Mouse (Mus musculus) spleen, adult 12 weeks (tissue): ENCODE results near the gene Rnf39.
"Not testable (repeated sequence)": the region's sequence is repeated elsewhere in the genome, so short reads cannot be mapped to it uniquely, and the experiment has no call there.

Source experiments
- DNase-seq: peaks from one replicate; pipeline ENCODE4 v3.0.0; 2022; ENCODE audit warnings: low spot score

The Rnf39 gene

GRCm38 (mm10) chr17:36982253-36983155 is 39.8 kb downstream of the Rnf39 start:
- DNase-seq: no peak

DNA sequence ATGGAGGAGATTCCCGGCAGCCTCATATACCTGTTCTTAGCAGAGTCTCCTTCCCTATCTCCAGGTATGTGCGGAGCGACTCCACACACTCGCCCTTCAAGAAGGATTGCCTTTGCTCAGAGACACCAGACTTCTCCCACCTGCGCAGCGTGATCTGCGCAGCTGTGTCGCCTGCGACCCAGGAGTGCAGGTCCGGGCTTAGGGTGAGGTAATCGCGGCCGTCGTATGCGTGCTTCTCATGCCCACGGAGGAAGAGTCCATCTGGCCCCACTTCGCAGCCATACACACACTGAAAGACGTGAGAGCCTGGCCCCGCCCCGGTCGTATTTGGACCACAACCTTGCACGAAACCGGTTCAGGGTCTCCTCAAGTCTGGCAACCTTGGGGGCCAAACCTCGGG is 45.8 kb downstream of the Rnf39 start:
- no peak for DNase-seq

DNA sequence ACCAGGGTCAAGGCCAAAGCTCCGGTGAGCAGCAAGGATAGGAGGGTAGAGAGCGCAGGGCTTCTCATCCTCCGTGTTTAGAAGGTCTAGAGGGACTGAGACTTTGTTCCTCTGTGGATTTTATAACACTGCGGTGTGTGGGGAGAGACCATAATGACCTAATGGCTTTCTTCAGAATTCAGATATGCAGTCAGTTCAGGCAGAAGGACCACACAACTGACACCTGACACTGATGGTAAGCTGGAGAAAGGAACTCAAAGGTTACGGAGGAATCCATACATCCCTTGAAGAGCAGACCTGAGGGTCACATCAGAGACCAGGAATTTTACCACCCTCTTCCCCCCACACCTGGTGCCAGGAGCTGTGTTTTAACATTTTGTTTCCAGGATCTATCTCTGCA is 46.7 kb downstream of the Rnf39 start, which contains the start of gene H2-M5:
Gene H2-M5, minus strand, starts transcription at position 101 of the 400 bp plus-strand sequence.
- DNase-seq: no peak

DNA sequence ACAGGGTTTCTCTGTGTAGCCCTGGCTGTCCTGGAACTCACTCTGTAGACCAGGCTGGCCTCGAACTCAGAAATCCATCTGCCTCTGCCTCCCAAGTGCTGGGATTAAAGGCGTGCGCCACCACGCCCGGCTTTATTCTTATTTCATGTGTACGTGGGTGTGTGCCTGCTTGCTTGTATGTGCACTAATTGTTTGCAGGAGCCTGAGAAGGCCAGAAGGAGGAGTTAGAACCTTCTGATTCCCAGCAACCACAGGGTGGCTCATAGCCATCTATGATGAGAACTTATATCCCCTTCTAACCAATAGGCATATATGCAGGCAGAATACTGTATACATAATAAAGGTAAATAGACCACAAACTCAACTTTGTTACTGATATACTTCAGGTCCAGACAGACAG is 47.9 kb downstream of the Rnf39 start:
- not testable (repeated sequence) for DNase-seq

- no peak for DNase-seq
Observed at GRCm38 (mm10) chr17:36992336-36993104, 49.8 kb downstream of the Rnf39 start.

DNA sequence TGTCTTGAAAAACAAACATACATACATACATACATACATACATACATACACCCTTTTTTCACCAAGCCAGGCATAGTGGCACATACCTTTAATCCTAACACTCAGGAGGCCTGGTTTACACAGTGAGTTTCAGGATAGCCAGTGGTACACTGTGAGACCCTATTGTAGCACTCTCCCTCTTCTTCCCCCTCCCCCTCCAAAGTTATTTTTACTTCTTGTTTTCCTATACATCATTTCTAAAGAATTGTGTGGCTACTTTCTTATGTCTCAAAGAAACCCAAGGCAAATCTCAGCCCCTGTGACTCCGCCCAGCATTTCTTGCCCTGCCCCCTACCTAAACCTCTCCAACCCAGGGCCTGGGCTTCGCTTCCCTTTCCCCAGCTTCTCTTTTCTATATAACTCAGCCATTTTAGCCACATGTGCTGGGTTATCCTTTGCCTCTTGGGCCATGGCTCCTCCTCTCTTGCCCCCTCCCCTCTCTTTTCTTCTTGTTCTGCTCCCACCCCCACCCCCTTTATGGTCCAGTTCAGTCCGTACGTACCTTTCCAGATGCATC is 51.1 kb downstream of the Rnf39 start:
- DNase-seq: no peak

- DNase-seq: no peak
Observed at GRCm38 (mm10) chr17:36994528-36994927, 51.8 kb downstream of the Rnf39 start.

DNA sequence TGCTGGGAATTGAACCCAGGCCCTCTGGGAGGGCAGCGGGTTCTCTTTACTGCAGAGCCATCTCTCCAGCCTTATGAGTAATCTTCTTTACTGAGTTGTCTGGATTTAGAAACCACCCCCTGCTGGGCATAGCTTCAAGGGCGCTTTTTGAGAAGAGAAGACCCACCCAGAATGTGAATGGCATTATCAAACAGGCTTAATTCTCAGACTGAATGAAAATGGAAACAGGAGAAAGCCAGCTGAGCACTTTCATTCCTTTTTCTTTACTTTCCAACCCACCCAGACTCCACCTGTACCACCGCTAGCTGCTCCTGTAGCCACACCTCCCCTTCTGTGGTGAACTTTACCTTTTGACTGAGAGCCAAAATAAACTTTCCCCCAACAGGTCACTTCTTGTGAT is 52.7 kb downstream of the Rnf39 start:
- DNase-seq: no peak

DNA sequence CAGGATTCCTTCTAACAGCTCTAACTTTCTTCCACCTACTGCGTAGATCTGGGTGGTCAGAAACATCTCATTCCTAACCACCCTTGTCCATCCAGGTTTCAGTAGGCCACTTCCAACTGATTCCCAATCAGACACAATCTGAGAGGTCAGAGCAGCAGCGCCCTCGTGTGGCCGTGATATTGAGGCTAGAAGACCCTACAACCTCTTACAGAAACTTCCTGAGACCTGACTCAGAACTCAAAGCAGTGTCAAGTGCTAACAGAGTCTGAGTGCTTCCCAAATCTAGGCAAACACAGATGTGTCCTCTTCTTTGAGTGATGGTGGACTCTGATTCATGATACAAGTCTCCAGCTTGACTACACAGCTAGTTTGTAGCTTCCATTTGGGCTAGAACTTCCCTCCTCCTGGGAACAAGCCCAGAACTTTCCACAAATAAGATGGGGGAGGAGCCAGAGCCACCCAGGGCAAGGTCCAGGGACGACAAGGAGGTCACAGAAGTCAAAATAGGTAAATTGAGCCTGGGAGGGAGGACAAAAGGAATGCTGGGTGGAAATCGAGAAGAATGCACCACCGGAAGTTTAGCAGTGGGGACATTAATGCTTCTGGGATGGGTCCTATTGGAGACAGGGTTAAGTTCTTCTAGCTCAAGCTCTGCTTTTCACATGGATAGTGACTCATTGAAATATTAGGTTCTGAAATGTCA is 54.5 kb downstream of the Rnf39 start:
- DNase-seq: no peak
